8 mouse cellular contexts compared by ENCODE assay signal in the genomic region with DNA sequence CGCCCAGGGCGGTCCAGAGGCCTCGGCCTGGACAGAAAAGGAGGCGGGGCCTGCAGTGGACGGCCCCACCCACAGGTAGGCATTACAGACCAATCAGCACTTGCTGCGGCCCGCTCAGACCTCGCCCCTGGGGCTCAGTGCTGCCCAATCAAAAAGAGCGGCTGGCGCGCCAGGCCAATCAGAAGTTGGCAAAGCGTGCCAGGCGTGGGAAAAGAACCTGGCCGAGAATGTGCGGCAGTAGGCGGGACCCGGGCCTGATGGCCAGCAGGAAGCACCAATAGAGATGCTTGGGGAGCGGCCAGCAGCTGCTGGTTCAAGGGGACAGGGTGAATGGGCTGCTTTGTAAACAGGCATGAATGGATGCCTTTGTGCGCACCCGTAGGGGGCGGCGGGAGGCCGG. TPM values are rescaled to one million over a fixed set of nuclear protein-coding genes. Genes with fewer than 3 reads are reported as not detected.
DNase-seq lines count a peak whose midpoint lies in the region; ATAC-seq lines count a peak whose summit lies in the region.

A gene (minus strand): TSS at position 41 of the 400 bp plus-strand sequence.

- peaks cover 6% of the 10 kb centered on the region for H3K4me1 ChIP-seq in hindbrain, embryonic 14.5 days (replicated peaks; ENCODE audit: control insufficient read depth, insufficient read depth, low read length)
- H3K4me1 ChIP-seq in lung, embryonic 16.5 days (replicated peaks; ENCODE audit: control insufficient read depth, insufficient read depth, low read length), result peaks cover 5% of the 10 kb centered on the region; the same call in 1 of the 2 replicates

- peak within 1 kb of the TSS; percentile 39; the same call in 1 of the 2 replicates for H3K9ac ChIP-seq in hindbrain, embryonic 14.5 days
- H3K9ac ChIP-seq in lung, embryonic 16.5 days (ENCODE audit: low read length), result peak within 1 kb of the TSS; percentile 50

- no peaks in the 10 kb centered on the region for H3K9me3 ChIP-seq in hindbrain, embryonic 14.5 days (ENCODE audit: control insufficient read depth, low read length)
- H3K9me3 ChIP-seq in lung, embryonic 16.5 days (ENCODE audit: control insufficient read depth, low read length), result peaks cover 7% of the 10 kb centered on the region

- H3K36me3 ChIP-seq in hindbrain, embryonic 14.5 days (replicated peaks; ENCODE audit: control insufficient read depth, insufficient read depth), result no peaks in the 10 kb centered on the region
- no peaks in the 10 kb centered on the region for H3K36me3 ChIP-seq in lung, embryonic 16.5 days (ENCODE audit: control insufficient read depth, insufficient read depth, low read length)

- DNase-seq in adrenal gland, adult 18-20 months (ENCODE audit: low spot score in 2 of 2), result peak; percentile 73 to 78
- DNase-seq in gastrocnemius, adult 18-20 months (ENCODE audit: low spot score), result peak; percentile 93
- DNase-seq in hindbrain, embryonic 14.5 days (ENCODE audit: low spot score), result peak; percentile 87
- DNase-seq in layer of hippocampus, postnatal 14 days (ENCODE audit: low spot score in 2 of 2), result peak; percentile 93 to 97
- DNase-seq in ovary, postnatal 36 days (ENCODE audit: low spot score), result peak; percentile 85
- DNase-seq in urinary bladder, postnatal 14 days (ENCODE audit: low spot score), result peak; percentile 91

- under 1% methylated on average over 23 of the region's 23 CpGs for WGBS in hindbrain, embryonic 14.5 days
- WGBS in lung, embryonic 16.5 days, result under 1% methylated on average over 23 of the region's 23 CpGs

- peak within 1 kb of the TSS; percentile 53; the same call in 1 of the 2 replicates for H3K27ac ChIP-seq in hindbrain, embryonic 14.5 days
- peak within 1 kb of the TSS; percentile 93 for H3K27ac ChIP-seq in lung, embryonic 16.5 days (ENCODE audit: low read length)

- peak; percentile 88 for ATAC-seq in common myeloid progenitor, adult 5-6 weeks (replicated peaks; ENCODE audit: low read depth, poor library complexity, severe bottlenecking)
- peak; percentile 95 for ATAC-seq in hindbrain, embryonic 14.5 days (ENCODE audit: low FRiP score)
- peak; percentile 89 for ATAC-seq in lung, embryonic 16.5 days (ENCODE audit: low read depth)

- H3K27me3 ChIP-seq in hindbrain, embryonic 14.5 days (ENCODE audit: control insufficient read depth, insufficient read depth, low read length), result peaks cover 16% of the 10 kb centered on the region
- H3K27me3 ChIP-seq in lung, embryonic 16.5 days (ENCODE audit: control insufficient read depth, insufficient read depth, low read depth, low read length), result peaks cover 7% of the 10 kb centered on the region

- H3K4me3 ChIP-seq in hindbrain, embryonic 14.5 days (replicated peaks; ENCODE audit: low read length), result peak within 1 kb of the TSS; percentile 24
- H3K4me3 ChIP-seq in lung, embryonic 16.5 days (ENCODE audit: low read length), result peak within 1 kb of the TSS; percentile 47

- H3K4me2 ChIP-seq in hindbrain, embryonic 14.5 days (replicated peaks), result peak within 1 kb of the TSS; percentile 60
- peak within 1 kb of the TSS; percentile 56 for H3K4me2 ChIP-seq in lung, embryonic 16.5 days (ENCODE audit: low read depth, low read length)

RNA-seq across cellular contexts. Expression of the gene that starts here (rescaled TPM):
- total RNA-seq in adrenal gland, adult 18-20 months (2021), result 1 to 10 TPM; 5.5 to 6.6 TPM
- total RNA-seq in common myeloid progenitor, adult 5-6 weeks (2017), result not detected in 2 replicates
- 10 to 100 TPM; 43.2 to 45.2 TPM for total RNA-seq in gastrocnemius, adult 18-20 months (2021)
- polyA plus RNA-seq in hindbrain, embryonic 14.5 days (2014; fragmentation: Nextera tagmentation; extraction: Ambion mirVana), result 4.2 and 5.0 TPM in 2 replicates
- 10 to 100 TPM; 20.9 to 24.6 TPM for total RNA-seq in layer of hippocampus, postnatal 14 days (2021)
- 38.8 and 39.4 TPM in 2 replicates for polyA plus RNA-seq in lung, embryonic 16.5 days (2015; fragmentation: Nextera tagmentation; extraction: Ambion mirVana)

Comparison
In these comparisons a context has a peak if more than half of its experiments do, and no peak if none do; other contexts are left out.
1. Peak in every context shown above with its lines: DNase-seq, ATAC-seq, H3K4me3 ChIP-seq and H3K27ac ChIP-seq.
2. Peak in ATAC-seq in common myeloid progenitor, adult 5-6 weeks; RNA of the gene not detected or under 1 TPM.